Mouse (Mus musculus): Measurements from ENCODE around the gene Gm45711. TPM values are rescaled to one million over a fixed set of nuclear protein-coding genes. Genes with fewer than 3 reads are reported as not detected.

Gene Gm45711
- polyA plus RNA-seq, 1 experiment from 2014 or later: not detected

DNA sequence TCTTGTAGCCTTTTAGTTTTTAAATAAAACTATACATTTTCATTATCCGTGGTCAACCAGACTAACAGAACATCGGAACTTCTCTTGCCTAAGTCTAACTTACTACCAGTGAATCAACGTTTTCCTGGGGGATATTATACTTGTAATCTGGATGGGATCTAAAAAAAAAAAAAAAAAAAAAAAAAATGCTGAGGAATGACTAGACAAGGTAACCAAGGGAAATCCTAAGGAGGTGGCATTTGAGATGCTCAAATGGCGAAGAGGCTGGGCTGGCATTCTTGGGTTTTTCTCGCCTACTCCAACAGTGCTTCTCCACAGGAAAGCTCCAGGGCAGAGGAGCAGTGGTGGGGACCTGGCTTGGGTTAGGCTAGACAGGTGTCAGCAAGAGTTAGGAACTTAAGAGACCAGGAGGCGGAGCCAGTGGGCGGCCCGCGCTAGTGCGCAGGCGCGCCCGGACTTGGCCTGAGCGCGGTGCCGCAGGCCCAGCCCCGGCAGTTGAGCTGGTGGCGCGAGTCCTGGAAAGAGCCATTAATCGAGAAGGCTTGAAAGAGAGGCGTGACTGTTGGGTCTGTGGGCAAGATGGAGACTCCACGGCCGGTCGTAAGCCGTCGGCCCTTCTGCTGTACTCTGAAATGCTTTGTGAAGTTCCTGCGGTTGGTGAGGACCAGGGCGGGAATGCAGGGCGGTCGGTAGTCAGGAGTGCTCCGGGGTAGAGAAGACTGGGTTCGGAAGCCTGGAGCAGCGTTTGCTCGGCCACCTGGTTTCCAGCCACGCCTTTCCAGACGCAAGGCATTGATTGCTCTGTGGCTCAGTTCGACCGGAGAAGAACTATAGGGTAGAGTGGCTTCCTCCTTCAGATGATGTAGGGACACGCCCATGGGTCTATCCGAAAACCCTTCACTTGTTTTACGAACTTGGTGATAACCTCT, 59.2 kb downstream of the Gm45711 start, which contains the start of gene Cklf:
Gene Cklf, plus strand, starts transcription at position 423 of the 929 bp plus-strand sequence.
- 3% methylated on average over 41 of the region's 41 CpGs for WGBS
- H3K4me3 ChIP-seq: peak within 1 kb of the TSS; percentile 71
- H3K27me3 ChIP-seq (replicated peaks; ENCODE audit: low read depth, poor library complexity, severe bottlenecking): no peaks in the 10 kb centered on the region
- peak within 1 kb of the TSS; percentile 90 for H3K27ac ChIP-seq (replicated peaks)
- peaks cover 29% of the 10 kb centered on the region for H3K4me1 ChIP-seq
- no peaks in the 10 kb centered on the region for H3K36me3 ChIP-seq (replicated peaks)
- no peaks in the 10 kb centered on the region for H3K9me3 ChIP-seq
- peak; percentile 93 for DNase-seq (ENCODE audit: low spot score)

DNA sequence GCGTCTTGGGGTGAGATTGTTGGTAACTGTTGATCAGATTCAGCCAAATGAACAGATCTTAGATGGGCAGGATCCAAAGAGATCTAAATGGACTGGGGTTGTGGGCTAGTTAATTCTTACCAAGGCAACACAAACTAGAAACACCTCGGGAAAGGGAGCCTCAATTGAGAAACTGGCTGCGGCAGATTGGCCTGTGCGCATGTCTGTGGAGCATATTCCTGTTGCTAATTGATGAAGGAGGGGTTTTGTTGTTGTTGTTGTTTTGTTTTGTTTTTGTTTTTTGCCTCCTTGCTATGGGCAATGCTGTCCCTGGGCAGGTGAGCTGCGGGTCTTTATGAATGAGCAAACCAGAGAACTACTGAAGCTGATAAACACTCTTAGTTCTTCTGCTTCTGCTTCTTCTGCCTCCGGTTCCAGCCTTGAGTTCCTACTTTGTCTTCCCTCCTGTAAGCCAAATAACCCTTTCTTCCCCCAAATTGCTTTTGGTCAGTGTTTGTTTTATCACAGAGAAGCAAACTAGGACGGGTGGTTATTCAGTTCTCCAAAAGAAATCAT, 60.4 kb downstream of the Gm45711 start:
- Histone ChIP-seq H3K36me3 (replicated peaks) (peaks cover 5% of the 10 kb centered on the region; the same call in 1 of the 2 replicates), H3K4me1 (peaks cover 29% of the 10 kb centered on the region), H3K4me3 (no peak overlapping the region), H3K27me3 (replicated peaks; ENCODE audit: low read depth, poor library complexity, severe bottlenecking) (no peaks in the 10 kb centered on the region), H3K9me3 (no peaks in the 10 kb centered on the region), H3K27ac (replicated peaks) (no peak overlapping the region)
- DNase-seq (ENCODE audit: low spot score): no peak
- 85% methylated on average over 7 of the region's 7 CpGs for WGBS

DNA sequence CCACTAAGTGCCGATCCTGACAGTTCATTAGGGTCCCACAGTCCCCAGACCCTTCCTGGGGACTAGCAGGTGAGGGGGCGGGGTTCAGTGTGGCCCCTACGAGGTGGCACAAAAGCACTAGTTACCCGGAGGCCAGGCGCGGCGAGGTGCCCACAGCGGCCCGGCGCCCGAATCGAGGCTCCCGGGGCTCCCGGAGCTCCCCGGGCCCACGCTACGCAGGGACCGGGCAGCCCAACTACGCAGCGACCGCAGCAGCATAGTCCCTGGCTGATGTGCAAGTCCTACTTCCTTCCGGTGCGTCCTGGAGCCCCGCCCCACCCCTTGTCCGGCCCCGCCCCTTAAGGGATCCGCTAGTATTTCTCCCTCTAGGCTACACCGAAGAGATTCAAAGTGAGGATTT, 61.6 kb downstream of the Gm45711 start, which contains the start of gene Tk2:
Gene Tk2, minus strand, starts transcription at position 283 of the 400 bp plus-strand sequence.
- Histone ChIP-seq H3K27ac (replicated peaks) (peak within 1 kb of the TSS; percentile 86), H3K4me1 (peaks cover 29% of the 10 kb centered on the region), H3K4me3 (peak within 1 kb of the TSS; percentile 91), H3K27me3 (replicated peaks; ENCODE audit: low read depth, poor library complexity, severe bottlenecking) (no peaks in the 10 kb centered on the region), H3K9me3 (no peaks in the 10 kb centered on the region), H3K36me3 (replicated peaks) (peaks cover 14% of the 10 kb centered on the region)
- WGBS: under 1% methylated on average over 28 of the region's 28 CpGs
- peak; percentile 89 for DNase-seq (ENCODE audit: low spot score)

DNA sequence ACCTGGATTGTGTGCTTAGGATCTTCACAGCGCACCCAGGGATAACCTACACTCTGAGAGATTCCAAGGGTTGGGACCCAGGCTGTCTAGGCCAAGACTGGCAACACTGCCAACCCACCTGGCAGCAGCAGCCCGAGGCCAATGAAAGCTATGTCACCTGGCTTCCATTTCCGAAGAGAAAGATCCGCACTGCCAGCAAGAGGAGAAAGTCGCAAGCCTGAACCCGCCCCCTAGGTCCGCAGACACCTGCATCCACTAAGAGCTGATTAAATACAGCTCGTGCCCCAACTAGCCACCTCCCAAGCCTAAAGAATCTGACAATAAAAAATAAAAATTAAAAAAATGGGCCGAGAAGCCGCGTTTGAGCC, 62.0 kb downstream of the Gm45711 start:
- Histone ChIP-seq H3K27me3 (replicated peaks; ENCODE audit: low read depth, poor library complexity, severe bottlenecking) (no peaks in the 10 kb centered on the region), H3K27ac (replicated peaks) (peak overlapping the region; percentile 86), H3K4me3 (peak overlapping the region; percentile 91), H3K4me1 (peaks cover 29% of the 10 kb centered on the region), H3K36me3 (replicated peaks) (peaks cover 18% of the 10 kb centered on the region), H3K9me3 (no peaks in the 10 kb centered on the region)
- DNase-seq (ENCODE audit: low spot score): no peak
- 4% methylated on average over 11 of the region's 11 CpGs for WGBS

DNA sequence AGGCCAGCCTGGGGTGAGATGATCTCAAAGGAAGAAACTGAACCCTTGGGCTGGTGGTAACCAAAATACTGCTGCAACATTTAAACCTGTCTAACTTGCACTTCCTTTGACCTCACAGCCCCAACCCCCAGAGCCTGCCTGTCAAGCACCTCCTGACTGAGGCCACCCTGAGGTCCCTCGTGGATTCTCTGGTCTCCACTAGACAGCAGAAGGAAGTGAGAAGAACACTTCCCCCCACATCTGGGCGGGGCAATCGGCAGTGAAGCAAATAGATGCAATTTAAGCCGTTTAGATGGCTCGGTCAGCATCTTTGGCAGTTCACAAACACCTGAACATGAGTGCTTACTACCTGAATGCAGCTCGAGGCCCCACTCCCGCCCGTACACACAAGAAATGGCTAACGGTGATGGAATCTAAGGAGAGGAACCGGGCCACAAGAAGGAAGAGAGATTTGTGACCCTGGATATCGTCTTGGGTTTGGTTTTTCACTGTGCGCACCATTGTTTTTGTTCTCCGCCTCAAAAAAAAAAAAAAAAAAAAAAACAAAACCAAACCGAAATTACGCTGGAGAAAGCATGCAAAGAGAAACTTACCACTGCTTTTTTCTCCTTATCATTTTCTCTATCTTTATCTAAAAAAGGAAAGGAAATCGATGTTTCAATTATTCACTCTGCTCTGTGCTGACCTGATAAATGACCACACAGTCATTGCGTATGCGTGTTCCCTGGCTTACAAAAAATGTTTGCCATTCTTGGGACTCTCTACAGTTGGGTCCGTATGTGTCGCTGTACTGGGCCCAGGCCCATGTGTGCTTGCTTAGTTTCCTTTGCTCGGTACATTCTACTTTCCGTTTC, 62.6 kb downstream of the Gm45711 start:
- DNase-seq (ENCODE audit: low spot score): no peak

DNA sequence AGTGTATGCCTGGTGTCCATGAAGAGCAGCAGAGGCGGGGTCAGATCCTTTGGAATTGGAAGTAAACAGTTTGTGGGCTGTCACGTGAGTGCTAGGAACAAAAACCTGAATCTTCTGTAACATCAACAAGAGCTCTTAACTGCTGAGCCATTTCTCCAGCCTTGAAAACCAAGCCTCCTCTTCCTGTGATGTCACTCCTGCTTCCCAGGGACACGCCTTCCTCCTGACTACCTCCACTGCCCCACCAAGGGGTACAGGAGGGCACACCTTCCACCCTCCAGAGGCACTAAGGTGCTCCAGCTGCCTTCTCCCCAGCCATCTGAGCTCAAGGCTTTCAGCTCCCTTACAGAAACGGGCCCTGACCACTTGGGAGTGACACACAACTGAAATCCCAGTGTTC, 63.3 kb downstream of the Gm45711 start:
- Histone ChIP-seq H3K36me3 (replicated peaks) (peaks cover 31% of the 10 kb centered on the region), H3K4me1 (peaks cover 22% of the 10 kb centered on the region), H3K27ac (replicated peaks) (no peak overlapping the region), H3K4me3 (no peak overlapping the region), H3K27me3 (replicated peaks; ENCODE audit: low read depth, poor library complexity, severe bottlenecking) (no peaks in the 10 kb centered on the region), H3K9me3 (no peaks in the 10 kb centered on the region)
- DNase-seq (ENCODE audit: low spot score): no peak
- WGBS: 81% methylated on average over 4 of the region's 4 CpGs

More for the DNA sequence above, 62.6 kb downstream of the Gm45711 start:
- H3K27ac ChIP-seq (replicated peaks): no peak overlapping the region
- H3K9me3 ChIP-seq: no peaks in the 10 kb centered on the region
- peaks cover 29% of the 10 kb centered on the region for H3K4me1 ChIP-seq
- peaks cover 24% of the 10 kb centered on the region for H3K36me3 ChIP-seq (replicated peaks)
- peak overlapping the region; percentile 91 for H3K4me3 ChIP-seq
- H3K27me3 ChIP-seq (replicated peaks; ENCODE audit: low read depth, poor library complexity, severe bottlenecking): no peaks in the 10 kb centered on the region
- 72% methylated on average over 22 of the region's 22 CpGs for WGBS

DNA sequence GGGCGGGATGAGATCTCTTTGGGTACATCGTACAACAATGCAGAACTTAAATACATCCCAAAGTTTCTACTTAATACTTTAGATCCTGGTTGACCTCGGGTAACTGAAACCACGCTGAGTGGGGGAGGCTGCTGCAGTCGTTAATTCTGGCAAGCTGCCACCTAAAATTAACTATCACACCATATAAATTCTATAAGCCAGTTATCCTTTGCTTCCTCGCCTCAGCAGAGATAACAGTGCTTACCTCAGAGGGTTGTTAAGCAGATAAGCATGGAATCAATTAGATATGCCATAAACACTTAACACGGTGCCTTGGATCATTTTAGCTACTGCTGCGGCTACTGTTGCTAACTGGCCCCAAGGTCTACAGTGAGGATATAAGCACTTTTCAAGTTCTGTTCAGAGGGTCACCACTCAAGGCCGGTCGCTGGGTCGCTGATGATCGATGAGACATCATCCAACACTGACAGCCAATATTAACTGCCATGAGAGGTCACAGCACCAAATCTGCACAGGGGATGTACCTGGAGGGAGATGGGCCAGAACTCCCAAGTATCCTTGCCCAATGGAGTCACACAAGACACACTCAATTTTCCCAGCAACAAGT, 67.7 kb downstream of the Gm45711 start:
- Histone ChIP-seq H3K4me1 (peaks cover 6% of the 10 kb centered on the region), H3K27ac (replicated peaks) (no peak overlapping the region), H3K4me3 (no peak overlapping the region), H3K36me3 (replicated peaks) (peaks cover 75% of the 10 kb centered on the region), H3K9me3 (no peaks in the 10 kb centered on the region), H3K27me3 (replicated peaks; ENCODE audit: low read depth, poor library complexity, severe bottlenecking) (no peaks in the 10 kb centered on the region)
- 87% methylated on average over 12 of the region's 12 CpGs for WGBS
- DNase-seq (ENCODE audit: low spot score): no peak

DNA sequence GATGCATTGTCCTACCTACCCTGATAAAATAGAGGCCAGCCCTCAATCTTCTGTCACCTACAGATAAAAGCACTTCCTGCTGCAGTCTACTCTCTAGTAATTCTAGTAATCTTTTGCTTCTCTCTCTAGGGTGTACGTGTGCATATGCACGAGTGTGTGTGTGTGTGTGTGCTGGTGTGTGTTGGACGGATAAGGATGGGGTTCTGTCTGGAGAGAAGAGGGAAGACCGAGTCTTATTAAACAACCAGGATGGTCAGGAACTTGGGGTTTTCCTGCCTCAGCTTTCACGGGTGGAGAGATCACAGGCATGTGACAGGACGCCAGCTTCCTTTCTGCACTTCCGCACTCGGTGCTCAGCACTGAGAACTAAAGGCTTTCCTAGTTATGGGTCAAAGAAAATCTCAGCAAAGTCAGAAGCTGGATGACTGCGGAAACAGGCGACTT, 70.4 kb downstream of the Gm45711 start:
- 85% methylated on average over 10 of the region's 10 CpGs for WGBS
- Histone ChIP-seq H3K36me3 (replicated peaks) (peaks cover 96% of the 10 kb centered on the region), H3K4me1 (no peaks in the 10 kb centered on the region), H3K27ac (replicated peaks) (no peak overlapping the region), H3K9me3 (no peaks in the 10 kb centered on the region), H3K27me3 (replicated peaks; ENCODE audit: low read depth, poor library complexity, severe bottlenecking) (no peaks in the 10 kb centered on the region), H3K4me3 (no peak overlapping the region)
- DNase-seq (ENCODE audit: low spot score): no peak

DNA sequence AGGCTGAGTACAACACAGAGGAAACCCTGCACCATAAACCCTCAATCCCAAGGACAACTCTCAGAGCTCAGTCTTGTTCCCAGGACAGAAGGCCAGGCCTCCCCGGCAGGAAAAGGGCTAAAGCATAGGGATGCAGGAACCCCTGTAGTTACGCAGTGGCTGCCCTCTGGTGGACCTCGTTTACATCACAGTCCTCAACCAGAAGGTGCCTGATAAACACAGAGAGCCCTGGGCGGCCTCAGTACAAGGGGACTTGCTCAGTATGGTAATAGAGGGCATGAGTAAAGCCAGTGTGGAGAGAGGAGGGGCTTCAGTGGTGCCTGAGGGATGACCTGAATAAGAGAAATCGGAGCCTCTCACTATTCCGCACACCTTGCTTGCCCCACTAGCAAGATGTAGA, 75.3 kb downstream of the Gm45711 start:
- WGBS: 47% methylated on average over 6 of the region's 6 CpGs
- peak; percentile 26 for DNase-seq (ENCODE audit: low spot score)
- Histone ChIP-seq H3K36me3 (replicated peaks) (peaks cover 98% of the 10 kb centered on the region), H3K27me3 (replicated peaks; ENCODE audit: low read depth, poor library complexity, severe bottlenecking) (no peaks in the 10 kb centered on the region), H3K9me3 (no peaks in the 10 kb centered on the region), H3K27ac (replicated peaks) (no peak overlapping the region), H3K4me3 (no peak overlapping the region), H3K4me1 (no peaks in the 10 kb centered on the region)

DNA sequence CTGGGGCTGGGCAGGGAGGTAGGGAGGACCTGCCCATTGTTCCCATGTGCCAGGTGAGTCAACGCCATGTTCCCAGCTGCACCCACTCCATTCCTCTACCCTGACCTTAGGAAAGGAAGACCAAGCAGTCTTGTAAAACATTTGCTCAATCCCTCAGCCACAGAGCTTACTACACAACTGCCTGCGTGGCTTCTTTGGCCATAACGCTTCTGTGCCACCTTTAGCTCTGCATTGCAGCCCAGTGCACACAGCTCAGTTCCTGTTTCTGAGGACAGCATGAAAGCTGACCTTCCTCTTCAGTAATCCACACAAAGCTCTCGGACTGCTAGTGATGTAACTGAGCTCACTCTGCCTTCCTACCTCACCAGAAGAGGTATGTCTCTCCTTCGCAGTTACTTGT, 77.0 kb downstream of the Gm45711 start:
- Histone ChIP-seq H3K36me3 (replicated peaks) (peaks cover 97% of the 10 kb centered on the region), H3K9me3 (no peaks in the 10 kb centered on the region), H3K4me3 (no peak overlapping the region), H3K4me1 (no peaks in the 10 kb centered on the region), H3K27ac (replicated peaks) (no peak overlapping the region), H3K27me3 (replicated peaks; ENCODE audit: low read depth, poor library complexity, severe bottlenecking) (no peaks in the 10 kb centered on the region)
- 92% methylated on average over 5 of the region's 5 CpGs for WGBS
- DNase-seq (ENCODE audit: low spot score): no peak

DNA sequence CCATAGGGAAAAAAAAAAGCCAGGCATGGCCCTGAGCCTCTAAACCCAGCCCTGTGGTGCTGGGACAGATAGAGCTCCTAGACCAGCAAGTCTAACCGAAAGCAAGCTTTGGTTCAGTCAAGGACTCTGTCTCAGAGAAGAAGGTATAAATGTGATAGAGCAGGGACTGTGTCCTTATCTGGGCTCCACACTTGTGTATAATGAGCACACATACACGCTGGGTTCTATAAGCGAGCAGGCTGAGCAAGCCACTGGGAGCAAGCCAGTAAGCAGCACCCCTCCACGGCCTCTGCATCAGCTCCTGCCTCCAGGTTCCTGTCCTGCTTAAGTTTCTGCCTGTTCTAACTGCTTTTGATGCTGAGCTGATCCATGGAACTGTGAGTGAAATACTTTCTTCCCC, 77.8 kb downstream of the Gm45711 start:
- Histone ChIP-seq H3K4me1 (no peaks in the 10 kb centered on the region), H3K4me3 (no peak overlapping the region), H3K36me3 (replicated peaks) (peaks cover 97% of the 10 kb centered on the region), H3K9me3 (no peaks in the 10 kb centered on the region), H3K27me3 (replicated peaks; ENCODE audit: low read depth, poor library complexity, severe bottlenecking) (no peaks in the 10 kb centered on the region), H3K27ac (replicated peaks) (no peak overlapping the region)
- 92% methylated on average over 4 of the region's 4 CpGs for WGBS
- no peak for DNase-seq (ENCODE audit: low spot score)
